ENCODE assay signal across 12 mouse cellular contexts in the genomic region with DNA sequence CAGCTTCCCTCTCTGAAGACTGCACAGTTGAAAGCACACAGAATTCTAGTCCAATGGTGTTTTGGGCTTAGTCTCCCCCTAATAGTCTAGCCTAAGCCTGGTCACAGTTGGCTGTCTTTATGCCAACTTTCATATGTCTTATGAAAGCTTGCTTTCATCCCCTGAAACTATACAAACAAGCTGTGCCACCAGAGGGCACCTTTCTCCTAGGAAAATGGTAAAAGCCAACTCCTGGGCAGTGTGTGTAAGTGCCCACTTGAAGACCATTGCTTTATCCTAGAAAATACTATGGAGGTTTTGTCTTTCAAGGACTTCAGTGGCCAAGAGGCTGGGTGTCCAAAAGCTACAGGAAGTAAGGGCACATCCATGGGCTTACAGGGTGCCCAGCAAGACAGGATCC. TPM values are rescaled to one million over a fixed set of nuclear protein-coding genes. Genes with fewer than 3 reads are reported as not detected.
DNase-seq lines count a peak whose midpoint lies in the region; ATAC-seq and TF ChIP-seq lines count a peak whose summit lies in the region.
"Had no signal": no experiment of that assay in that cellular context is flagged by ENCODE, and none has a peak within 500 bp of the region (broad histone marks: within the 10 kb centered on the region; RNA-seq: fewer than 3 reads in every experiment).

No protein-coding gene starts in this region.

- H3K36me3 ChIP-seq in stomach, postnatal 0 days (ENCODE audit: control insufficient read depth, insufficient read depth, low read length): no peaks in the 10 kb centered on the region
- H3K36me3 ChIP-seq in heart, embryonic 10.5 days: no peaks in the 10 kb centered on the region
- H3K36me3 ChIP-seq: forebrain, embryonic 10.5 days; G1E had no signal

- TF ChIP-seq EP300 in stomach, postnatal 0 days (optimal IDR thresholded peaks at IDR 0.05): no peak

- intact Hi-C loops in gastrocnemius, adult 2 months (cut with DNase I): loop anchor here (2.0 kb wide), 1 partner anchor 44 kb away; no protein-coding TSS in a partner anchor
- intact Hi-C loops in gastrocnemius, postnatal 36 days (cut with DNase I): loop anchor here (2.0 kb wide), 1 partner anchor 42 kb away; no protein-coding TSS in a partner anchor
- intact Hi-C loops in gastrocnemius, postnatal 14 days (cut with DNase I; ENCODE audit: low total_unique reads): no loop called here

- no peak overlapping the region for H3K9ac ChIP-seq in stomach, postnatal 0 days (ENCODE audit: low read length)

- ATAC-seq in stomach, postnatal 0 days (ENCODE audit: low FRiP score, low TSS enrichment): no peak

- no peak overlapping the region for H3K4me2 ChIP-seq in stomach, postnatal 0 days (replicated peaks; ENCODE audit: low read depth)

- DNase-seq in gastrocnemius, adult 2 months: no peak
- no peak for DNase-seq in gastrocnemius, postnatal 36 days
- DNase-seq in testis, postnatal 10 days (ENCODE audit: low spot score): peak; percentile 48
- DNase-seq in testis, postnatal 14 days (ENCODE audit: low spot score): no peak
- peak; percentile 52 to 60 for DNase-seq in kidney, postnatal 4 days
- DNase-seq in stomach, postnatal 0 days (ENCODE audit: low spot score): peak; percentile 26
- DNase-seq in heart, embryonic 10.5 days (ENCODE audit: low spot score): no peak
- no peak for DNase-seq in gastrocnemius, postnatal 14 days

- no peaks in the 10 kb centered on the region for H3K27me3 ChIP-seq in stomach, postnatal 0 days (ENCODE audit: control insufficient read depth, insufficient read depth, low read length)
- no peaks in the 10 kb centered on the region for H3K27me3 ChIP-seq in heart, embryonic 10.5 days (ENCODE audit: insufficient read depth, poor library complexity, severe bottlenecking)

- no peaks in the 10 kb centered on the region for H3K4me1 ChIP-seq in stomach, postnatal 0 days (replicated peaks; ENCODE audit: control insufficient read depth, insufficient read depth)
- no peaks in the 10 kb centered on the region for H3K4me1 ChIP-seq in heart, embryonic 10.5 days
- H3K4me1 ChIP-seq: forebrain, embryonic 10.5 days had no signal

- H3K27ac ChIP-seq in gastrocnemius, adult 2 months: no peak overlapping the region
- no peak overlapping the region for H3K27ac ChIP-seq in stomach, postnatal 0 days (replicated peaks)
- H3K27ac ChIP-seq in heart, embryonic 10.5 days: no peak overlapping the region
- H3K27ac ChIP-seq: forebrain, embryonic 10.5 days had no signal

- TF ChIP-seq CTCF in gastrocnemius, adult 2 months (IDR thresholded peaks at IDR 0.05): peak; percentile 42; the same call in 1 of the 2 replicates
- TF ChIP-seq CTCF in stomach, postnatal 0 days (IDR thresholded peaks at IDR 0.05; ENCODE audit: low read depth): peak; percentile 62

- H3K9me3 ChIP-seq in stomach, postnatal 0 days (ENCODE audit: control insufficient read depth, low read length): no peaks in the 10 kb centered on the region
- H3K9me3 ChIP-seq in heart, embryonic 10.5 days: no peaks in the 10 kb centered on the region
- H3K9me3 ChIP-seq: forebrain, embryonic 10.5 days; G1E had no signal

- H3K4me3 ChIP-seq in gastrocnemius, adult 2 months: no peak overlapping the region
- H3K4me3 ChIP-seq in stomach, postnatal 0 days (ENCODE audit: low read depth, low read length): no peak overlapping the region
- H3K4me3 ChIP-seq in heart, embryonic 10.5 days: no peak overlapping the region
- H3K4me3 ChIP-seq: forebrain, embryonic 10.5 days had no signal

RNA-seq across cellular contexts. Expression of a gene that starts 8.3 kb away (rescaled TPM):
- total RNA-seq in gastrocnemius, adult 2 months (2021): not detected
- total RNA-seq in gastrocnemius, postnatal 36 days (2021): not detected
- polyA plus RNA-seq in stomach, postnatal 0 days (2015; fragmentation: Nextera tagmentation; extraction: Ambion mirVana): 0.28 and 0.56 TPM in 2 replicates
- 1.8 and 3.6 TPM in 2 replicates for polyA plus RNA-seq in heart, embryonic 10.5 days (2016; fragmentation: Nextera tagmentation; extraction: Ambion mirVana)
- total RNA-seq in gastrocnemius, postnatal 14 days (2021): not detected
- total RNA-seq: hematopoietic stem cell, adult 5-6 weeks had no signal
- polyA plus RNA-seq: G1E; spleen, adult 2 months had no signal

RNA-seq across cellular contexts. Expression of a gene that starts 28.7 kb away (rescaled TPM):
- not detected for total RNA-seq in gastrocnemius, adult 2 months (2021)
- total RNA-seq in gastrocnemius, postnatal 36 days (2021): not detected
- polyA plus RNA-seq in stomach, postnatal 0 days (2015; fragmentation: Nextera tagmentation; extraction: Ambion mirVana): not detected in 2 replicates
- polyA plus RNA-seq in heart, embryonic 10.5 days (2016; fragmentation: Nextera tagmentation; extraction: Ambion mirVana): not detected in 2 replicates
- not detected for total RNA-seq in gastrocnemius, postnatal 14 days (2021)
- total RNA-seq: hematopoietic stem cell, adult 5-6 weeks had no signal
- polyA plus RNA-seq: forebrain, embryonic 10.5 days; G1E; spleen, adult 2 months had no signal

RNA-seq across cellular contexts. Expression of a gene that starts 56.9 kb away (rescaled TPM):
- total RNA-seq in gastrocnemius, adult 2 months (2021): under 1 TPM; 0.31 to 0.64 TPM
- under 1 TPM; 0.46 to 0.62 TPM for total RNA-seq in gastrocnemius, postnatal 36 days (2021)
- polyA plus RNA-seq in stomach, postnatal 0 days (2015; fragmentation: Nextera tagmentation; extraction: Ambion mirVana): 1.9 and 2.2 TPM in 2 replicates
- 7.9 and 8.2 TPM in 2 replicates for polyA plus RNA-seq in heart, embryonic 10.5 days (2016; fragmentation: Nextera tagmentation; extraction: Ambion mirVana)
- total RNA-seq in gastrocnemius, postnatal 14 days (2021): 1 to 10 TPM; 1.0 to 1.7 TPM

Comparison
In these comparisons a context has a peak if more than half of its experiments do, and no peak if none do; other contexts are left out.
1. DNase-seq: peak in testis, postnatal 10 days (single experiment), kidney, postnatal 4 days (2 of 2) and stomach, postnatal 0 days (single experiment); none in gastrocnemius, adult 2 months (single experiment), gastrocnemius, postnatal 36 days (0 of 2), testis, postnatal 14 days (single experiment), heart, embryonic 10.5 days (single experiment) and gastrocnemius, postnatal 14 days (single experiment).